Mouse (Mus musculus): ENCODE data around the gene Wipf1.

The Wipf1 gene

DNA sequence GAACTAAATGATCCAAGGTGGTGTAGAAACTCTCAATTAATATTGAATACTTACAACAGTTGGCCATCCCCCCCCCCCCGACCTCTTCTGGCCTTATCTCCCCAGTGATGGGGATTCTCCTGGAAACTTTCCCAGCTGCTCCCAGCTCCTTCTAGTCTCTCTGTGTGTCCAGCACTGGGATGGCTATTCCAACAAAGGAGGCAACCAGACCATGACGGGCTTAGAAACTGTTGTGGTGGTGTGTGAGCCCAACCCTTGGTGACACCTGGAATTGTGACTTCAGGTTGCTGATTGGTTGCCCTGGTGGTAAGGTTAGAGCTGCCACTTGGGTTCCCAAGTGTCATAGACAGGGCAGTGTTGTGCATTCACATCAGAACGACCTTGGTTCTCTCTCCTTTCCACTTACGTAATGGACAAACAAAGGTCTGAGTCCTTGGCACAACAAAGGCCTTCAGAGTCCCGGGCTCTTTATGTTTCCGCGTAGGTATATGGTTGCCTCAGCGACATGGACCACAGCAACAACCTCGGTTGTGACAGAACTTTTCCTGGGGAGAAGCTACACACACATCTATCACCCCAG, 123.1 kb downstream of the Wipf1 start:
- no peak for TF ChIP-seq GATA4 (IDR thresholded peaks at IDR 0.05; ENCODE audit: insufficient replicate concordance, low read length)

DNA sequence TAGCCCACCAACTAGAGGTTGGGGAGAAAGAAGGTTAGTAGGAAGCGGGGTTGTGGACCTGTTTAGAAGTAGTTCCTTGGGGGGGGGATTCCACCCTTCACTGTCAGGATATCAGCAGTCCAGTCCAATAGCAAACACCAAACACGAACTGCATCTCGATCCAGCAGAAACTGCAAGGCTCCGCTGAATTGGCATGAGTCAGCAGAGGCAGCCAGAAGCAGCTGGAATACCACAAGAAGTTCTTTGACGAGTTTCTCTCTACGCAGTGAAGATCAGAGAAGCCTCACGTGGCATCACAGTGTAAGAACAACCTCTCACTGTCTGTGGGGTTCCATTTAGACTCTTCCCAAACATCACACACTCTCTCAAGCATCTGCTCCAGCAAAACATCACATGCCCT, 124.6 kb downstream of the Wipf1 start:
- TF ChIP-seq GATA4 (IDR thresholded peaks at IDR 0.05; ENCODE audit: insufficient replicate concordance, low read length) = no peak

DNA sequence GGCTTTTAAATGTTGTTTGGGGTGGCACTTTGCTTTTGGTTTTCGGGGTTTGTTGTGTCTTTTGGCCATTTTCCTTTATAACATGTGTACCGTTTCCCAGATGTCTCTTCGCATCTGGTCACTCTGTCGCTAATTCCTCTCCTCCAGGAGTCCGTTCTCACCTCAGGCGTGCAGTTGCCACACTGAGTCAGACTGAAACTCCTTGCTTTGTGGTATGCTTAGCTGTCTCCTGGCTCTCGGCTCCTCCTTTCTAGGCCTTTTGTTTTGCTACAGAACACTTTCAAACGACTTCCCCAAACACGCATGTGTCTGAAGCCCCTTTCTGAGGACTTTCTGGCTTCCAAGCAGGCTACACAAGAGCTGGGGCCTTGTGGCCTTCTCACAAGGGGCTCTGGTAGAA, 125.1 kb downstream of the Wipf1 start:
- TF ChIP-seq GATA4 (IDR thresholded peaks at IDR 0.05; ENCODE audit: insufficient replicate concordance, low read length) = no peak

DNA sequence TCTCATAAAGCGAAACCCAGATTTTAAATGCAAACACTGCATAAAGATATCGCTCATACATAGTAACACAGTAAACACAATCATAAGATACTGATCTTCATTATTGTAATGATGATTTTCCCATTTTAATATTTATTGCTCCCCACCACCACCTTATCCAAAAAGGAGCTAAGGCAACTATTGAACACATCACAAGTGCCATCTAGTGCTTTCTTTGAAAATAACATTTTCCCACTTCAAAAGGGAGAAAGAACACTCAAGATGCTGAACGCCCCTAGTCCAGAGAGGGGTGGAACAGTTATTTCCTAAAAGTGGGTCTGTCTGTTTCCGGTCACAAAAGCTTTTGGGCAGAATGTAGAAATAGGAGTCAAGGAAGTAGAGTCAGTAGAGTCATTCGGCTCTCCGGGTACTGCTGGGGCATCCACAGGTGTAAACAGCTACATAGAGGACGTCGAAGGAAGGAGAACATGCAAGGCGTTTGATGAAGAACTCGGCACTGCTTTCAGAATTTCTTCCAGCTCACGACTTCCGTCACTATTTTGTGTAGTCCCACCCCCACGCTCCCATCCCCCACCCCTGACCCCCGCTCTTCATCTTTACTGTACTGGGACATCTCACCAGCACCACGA, 126.0 kb downstream of the Wipf1 start:
- TF ChIP-seq GATA4 (IDR thresholded peaks at IDR 0.05; ENCODE audit: insufficient replicate concordance, low read length) = no peak

DNA sequence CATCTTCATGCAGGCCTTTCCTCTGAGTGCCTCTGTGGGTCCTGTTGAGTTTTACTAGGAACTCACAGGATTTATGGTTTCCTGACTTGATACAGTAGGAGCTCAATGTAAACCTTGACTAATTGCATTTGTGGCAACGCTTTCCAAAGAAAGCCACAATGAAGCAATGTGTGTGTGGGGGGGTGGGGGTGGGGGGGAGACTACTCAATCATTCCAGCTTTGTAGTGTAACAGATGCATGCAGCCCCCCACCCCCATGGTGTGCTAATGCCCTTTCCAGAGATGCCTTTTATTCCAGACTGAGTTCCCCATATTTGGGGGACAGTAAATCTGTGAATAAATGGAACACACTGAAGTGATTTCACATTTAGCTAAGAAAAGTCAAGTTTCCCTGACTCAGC, 127.8 kb downstream of the Wipf1 start:
- no peak for TF ChIP-seq GATA4 (IDR thresholded peaks at IDR 0.05; ENCODE audit: insufficient replicate concordance, low read length)

DNA sequence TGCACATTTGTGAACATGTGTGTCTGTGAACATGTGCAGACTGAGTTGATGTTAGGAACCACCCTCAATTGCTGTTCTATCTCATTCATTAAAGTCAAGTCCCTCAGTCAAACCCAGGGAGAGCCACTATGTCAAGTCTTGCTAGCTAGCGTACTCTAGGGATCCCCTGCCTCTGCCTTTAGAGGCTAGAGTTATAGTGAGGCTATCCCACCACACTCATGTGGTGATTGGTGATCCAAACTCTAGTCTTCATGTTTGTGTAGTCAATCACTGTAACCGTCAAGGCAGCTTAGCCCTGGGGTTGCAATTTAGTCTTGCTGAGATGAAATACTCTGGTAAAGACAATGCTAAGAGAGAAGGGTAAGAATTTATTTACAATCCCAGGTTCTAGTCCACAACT, 132.1 kb downstream of the Wipf1 start:
- TF ChIP-seq GATA4 (IDR thresholded peaks at IDR 0.05; ENCODE audit: insufficient replicate concordance, low read length) = no peak

DNA sequence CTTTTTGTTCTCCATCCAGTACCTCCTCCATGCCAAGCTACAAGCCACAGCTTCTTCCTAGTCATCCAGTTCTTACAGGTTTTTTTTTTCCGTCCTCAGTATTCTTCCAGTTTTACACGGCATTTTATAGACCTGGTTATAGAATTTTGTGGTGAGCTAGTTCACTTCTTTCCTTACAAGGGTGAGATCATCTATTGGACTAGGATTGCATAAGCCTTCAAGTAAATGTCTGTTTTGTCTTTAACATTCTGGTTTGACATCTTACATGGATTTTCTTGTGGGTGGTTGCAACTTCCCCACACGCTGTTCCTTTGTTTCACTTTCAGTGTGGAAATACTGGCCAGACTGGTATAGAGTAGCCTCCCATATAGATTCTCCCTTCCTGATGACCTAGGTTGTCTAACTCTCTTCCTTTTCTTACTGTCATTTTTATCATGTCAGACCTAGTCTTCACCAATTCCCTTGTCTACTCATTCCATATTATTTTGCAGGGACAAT, 132.7 kb downstream of the Wipf1 start:
- TF ChIP-seq GATA4 (IDR thresholded peaks at IDR 0.05; ENCODE audit: insufficient replicate concordance, low read length) = no peak

DNA sequence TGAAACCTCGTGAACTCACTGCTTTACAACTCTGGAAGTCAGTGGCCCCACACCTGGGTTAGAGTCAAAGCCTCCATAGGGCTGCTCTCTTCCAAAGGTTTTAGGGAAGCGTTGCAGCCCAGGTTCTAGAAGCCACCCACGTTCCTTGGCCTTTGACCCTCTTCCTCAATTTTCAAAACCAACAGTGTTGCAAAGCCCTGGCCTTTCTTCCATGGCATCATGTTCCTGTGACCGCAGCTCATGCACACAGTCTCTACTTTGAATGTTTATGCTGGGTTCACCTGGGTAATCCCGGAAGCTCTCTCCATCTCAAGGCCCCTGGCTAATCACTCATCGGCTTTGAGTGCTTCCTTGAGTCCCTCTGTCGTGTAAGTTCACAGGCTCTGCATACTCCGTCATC, 134.0 kb downstream of the Wipf1 start:
- no peak for TF ChIP-seq GATA4 (IDR thresholded peaks at IDR 0.05; ENCODE audit: insufficient replicate concordance, low read length)

DNA sequence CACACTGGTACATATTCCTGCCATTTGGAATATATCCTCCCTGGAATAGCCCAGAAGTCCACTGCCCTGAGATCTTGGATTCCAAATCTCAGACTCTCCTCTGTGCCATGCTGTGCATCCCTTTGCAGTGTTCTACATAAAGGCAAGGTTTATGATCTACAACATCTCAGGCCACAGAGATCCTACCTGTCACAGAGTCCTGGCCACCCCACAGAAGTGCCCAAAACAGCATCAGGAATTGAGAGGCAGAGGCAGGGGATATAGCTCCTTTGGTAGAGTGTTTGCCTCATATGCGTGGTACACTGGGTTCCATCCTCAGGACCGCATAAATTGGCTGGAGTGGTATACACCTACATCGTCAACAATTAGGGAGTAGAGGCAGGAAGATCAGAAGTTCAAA, 135.1 kb downstream of the Wipf1 start:
- TF ChIP-seq GATA4 (IDR thresholded peaks at IDR 0.05; ENCODE audit: insufficient replicate concordance, low read length) = no peak

DNA sequence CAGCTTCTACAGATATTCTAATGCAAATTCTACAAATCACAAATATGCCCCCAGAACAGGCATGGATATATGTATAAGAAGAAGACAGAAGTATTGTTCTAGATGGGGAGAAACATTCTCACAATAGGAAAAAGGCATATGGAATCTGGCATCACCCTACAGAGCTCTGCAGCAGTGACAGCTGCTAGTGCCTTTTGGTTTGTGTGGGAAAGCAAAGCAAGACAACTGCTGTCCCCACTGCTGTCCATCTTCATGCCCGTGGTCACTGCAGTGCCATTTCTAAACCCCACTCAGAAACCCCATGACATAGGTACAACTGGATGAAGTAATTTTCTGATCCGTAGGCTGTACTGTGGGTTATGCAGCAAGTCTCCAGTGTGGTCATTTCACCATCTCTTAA, 136.8 kb downstream of the Wipf1 start:
- TF ChIP-seq GATA4 (IDR thresholded peaks at IDR 0.05; ENCODE audit: insufficient replicate concordance, low read length) = no peak

DNA sequence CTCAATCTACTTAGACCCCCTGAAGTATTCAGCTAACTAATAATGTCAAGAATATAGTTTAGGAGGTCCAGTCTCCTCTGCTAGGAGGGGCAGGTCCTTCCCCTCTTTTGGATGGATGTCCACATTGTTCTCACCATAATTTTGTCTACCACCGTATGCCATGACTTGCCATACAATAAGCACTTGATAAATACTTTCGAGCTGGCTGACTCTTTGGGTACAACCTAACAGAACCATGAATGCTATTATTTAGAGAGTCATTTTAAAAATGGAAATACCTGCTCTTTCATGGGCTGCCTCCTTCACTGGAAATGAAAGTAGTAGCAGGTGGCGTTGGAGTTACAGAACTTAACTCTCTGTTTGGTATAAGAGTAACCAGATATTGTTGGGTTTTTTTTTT, 139.6 kb downstream of the Wipf1 start:
- TF ChIP-seq GATA4 (IDR thresholded peaks at IDR 0.05; ENCODE audit: insufficient replicate concordance, low read length) = no peak

DNA sequence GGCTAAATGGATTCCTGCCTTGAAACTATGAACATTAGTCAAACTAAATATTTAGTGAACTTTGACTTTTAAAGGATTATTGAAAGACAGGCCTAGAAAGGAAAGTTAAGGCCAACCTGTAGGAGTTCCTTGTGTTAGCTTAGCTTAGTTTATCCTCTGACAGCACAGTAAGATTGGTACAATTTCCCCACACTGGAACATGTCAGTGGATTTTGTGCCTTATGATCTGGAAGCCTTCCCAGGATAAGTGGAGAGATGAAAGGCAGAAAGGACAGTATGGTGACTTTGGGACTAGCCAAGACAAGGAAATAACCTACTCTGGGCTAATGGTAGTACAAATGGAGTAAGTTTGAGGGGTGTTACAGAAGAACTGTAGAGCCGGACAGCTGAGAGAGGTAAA, 141.7 kb downstream of the Wipf1 start:
- TF ChIP-seq GATA4 (IDR thresholded peaks at IDR 0.05; ENCODE audit: insufficient replicate concordance, low read length) = no peak

DNA sequence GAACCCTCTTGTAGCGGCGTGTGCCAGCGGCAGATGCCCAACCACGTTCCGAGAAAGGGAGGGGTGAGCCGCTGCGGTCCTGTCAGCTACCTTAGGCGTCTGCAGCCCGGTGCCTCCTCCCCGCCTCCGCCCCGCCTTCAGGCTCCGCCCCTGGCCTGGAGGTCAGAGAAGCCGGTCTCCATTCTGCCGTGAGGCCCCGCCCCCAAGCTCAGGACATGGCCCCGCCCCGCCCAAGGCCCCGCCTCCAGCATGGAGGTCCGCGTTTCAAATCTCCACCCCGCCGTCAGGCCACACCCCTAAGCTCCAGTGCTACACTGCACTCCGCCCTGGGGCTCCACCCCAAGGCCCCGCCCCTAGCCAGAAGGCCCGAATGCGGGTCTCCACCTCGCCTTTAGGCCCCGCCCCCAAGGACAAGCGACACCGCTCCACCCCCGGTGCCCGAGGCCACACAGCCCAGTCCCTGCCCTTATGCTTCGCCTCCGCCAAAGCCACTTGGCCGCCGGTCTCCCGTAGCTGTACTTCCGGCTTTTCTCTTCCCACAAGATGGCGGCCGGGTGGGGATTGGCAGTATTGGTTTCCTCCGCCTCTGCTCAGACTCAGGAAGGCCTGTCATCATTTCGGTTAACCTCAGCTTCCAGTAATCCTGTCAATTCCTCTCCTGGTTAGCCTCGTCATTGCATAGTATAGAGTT, 143.0 kb downstream of the Wipf1 start, which contains the start of gene Gpr155:
Gene Gpr155 (minus strand): TSS at position 217 of the 691 bp plus-strand sequence.
- no peak; the same call in 1 of the 2 replicates for TF ChIP-seq GATA4 (IDR thresholded peaks at IDR 0.05; ENCODE audit: insufficient replicate concordance, low read length)

DNA sequence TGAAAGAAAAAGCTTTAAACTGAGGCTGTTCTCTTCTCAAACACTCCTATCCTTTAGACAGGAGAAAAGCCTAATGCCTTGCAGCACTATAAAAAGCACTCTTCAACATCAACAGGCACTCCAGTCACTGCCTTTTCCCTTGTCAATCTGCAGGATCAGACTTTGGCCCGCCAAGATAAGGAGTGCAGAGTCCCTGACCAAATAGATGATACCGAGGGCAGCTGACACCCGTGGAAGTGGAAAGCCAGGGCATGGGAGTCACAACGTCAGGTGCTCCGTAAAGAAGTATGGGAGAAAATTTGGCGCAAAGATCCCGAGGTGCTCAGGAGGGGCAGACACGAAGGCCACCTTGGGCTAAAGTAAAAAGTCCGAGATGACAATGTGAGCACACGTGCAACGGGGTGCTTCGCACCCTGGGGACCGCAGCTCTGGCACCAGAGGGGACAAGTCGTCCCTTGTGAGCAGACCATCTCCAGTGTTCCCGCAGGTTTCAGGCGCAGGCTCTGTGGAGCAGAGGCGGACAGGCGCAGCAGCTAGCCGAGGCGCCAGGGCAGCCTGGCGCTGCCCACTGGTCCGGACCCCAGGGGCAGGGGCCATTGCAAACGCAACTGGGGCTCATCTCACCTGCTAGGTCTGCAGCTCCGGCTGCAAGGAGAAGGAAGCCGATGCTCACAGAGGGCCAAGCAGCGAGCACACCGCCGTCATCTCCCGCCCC, 143.7 kb downstream of the Wipf1 start:
- TF ChIP-seq GATA4 (IDR thresholded peaks at IDR 0.05; ENCODE audit: insufficient replicate concordance, low read length) = peak; percentile 85; the same call in 1 of the 2 replicates

DNA sequence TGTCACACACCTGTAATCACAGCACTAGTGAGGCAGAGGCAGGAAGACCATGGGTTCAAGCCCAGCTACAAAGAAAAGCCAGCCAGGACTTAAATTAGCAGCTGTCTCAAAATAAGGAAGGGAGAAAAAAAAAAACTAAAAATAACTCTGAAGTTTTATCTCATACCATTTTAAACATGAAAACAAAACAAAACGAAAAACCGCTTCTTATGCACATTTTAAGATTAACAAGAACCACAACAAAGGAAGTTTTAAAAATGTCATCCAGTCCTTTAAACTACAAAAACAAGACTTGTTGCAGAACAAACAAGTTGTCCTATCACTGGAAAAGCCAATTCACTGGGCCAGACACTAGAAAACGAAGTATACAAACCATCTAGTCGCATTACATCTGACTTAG, 144.4 kb downstream of the Wipf1 start:
- TF ChIP-seq GATA4 (IDR thresholded peaks at IDR 0.05; ENCODE audit: insufficient replicate concordance, low read length) = no peak
